7 mouse cellular contexts compared by ENCODE assay signal in genomic region chr16:17891567-17891959, GRCm38 (mm10). TPM values are rescaled to one million over a fixed set of nuclear protein-coding genes. Genes with fewer than 3 reads are reported as not detected.
DNase-seq lines count a peak whose midpoint lies in the region; ATAC-seq lines count a peak whose summit lies in the region.

Gene Gm20518 (minus strand): TSS chr16:17891671.

- H3K9me3 ChIP-seq in intestine, embryonic 16.5 days (ENCODE audit: control insufficient read depth, low read length) = no peaks in the 10 kb centered on the region
- H3K9me3 ChIP-seq in midbrain, embryonic 11.5 days (ENCODE audit: control insufficient read depth, low read length) = no peaks in the 10 kb centered on the region

- WGBS in intestine, embryonic 16.5 days = 1% methylated on average over 37 of the region's 38 CpGs
- under 1% methylated on average over 37 of the region's 38 CpGs for WGBS in midbrain, embryonic 11.5 days

- H3K9ac ChIP-seq in intestine, embryonic 16.5 days (ENCODE audit: low read depth, low read length) = peak within 1 kb of the TSS; percentile 99
- H3K9ac ChIP-seq in midbrain, embryonic 11.5 days (ENCODE audit: low read length) = peak within 1 kb of the TSS; percentile 99

- DNase-seq in adrenal gland, adult 18-20 months (ENCODE audit: low spot score in 2 of 2) = peak; percentile 97 to 99
- DNase-seq in embryo, embryonic 11 days = peak; percentile 100
- peak; percentile 99 for DNase-seq in gastrocnemius, postnatal 36 days
- DNase-seq in left cerebral cortex, postnatal 36 days (ENCODE audit: low spot score in 2 of 2) = peak; percentile 96 to 98
- DNase-seq in midbrain, embryonic 11.5 days (ENCODE audit: low spot score, missing footprints) = peak; percentile 100
- peak; percentile 95 for DNase-seq in skeletal muscle tissue, adult 2 months (ENCODE audit: low read depth, low spot score)

- peak within 1 kb of the TSS; percentile 89 for H3K4me2 ChIP-seq in intestine, embryonic 16.5 days (ENCODE audit: low read depth, low read length)
- H3K4me2 ChIP-seq in midbrain, embryonic 11.5 days = peak within 1 kb of the TSS; percentile 71

- H3K27me3 ChIP-seq in intestine, embryonic 16.5 days (replicated peaks; ENCODE audit: control insufficient read depth, insufficient read depth, low read length) = no peaks in the 10 kb centered on the region
- no peaks in the 10 kb centered on the region for H3K27me3 ChIP-seq in midbrain, embryonic 11.5 days (ENCODE audit: control insufficient read depth, insufficient read depth, low read length)

- H3K27ac ChIP-seq in intestine, embryonic 16.5 days (ENCODE audit: low read length) = peak within 1 kb of the TSS; percentile 95
- H3K27ac ChIP-seq in midbrain, embryonic 11.5 days (ENCODE audit: low read depth, low read length) = peak within 1 kb of the TSS; percentile 87

- ATAC-seq in intestine, embryonic 16.5 days = peak; percentile 98
- ATAC-seq in midbrain, embryonic 11.5 days (ENCODE audit: low FRiP score) = peak; percentile 98

- peak within 1 kb of the TSS; percentile 97 for H3K4me3 ChIP-seq in intestine, embryonic 16.5 days (ENCODE audit: low read length)
- peak within 1 kb of the TSS; percentile 94 for H3K4me3 ChIP-seq in midbrain, embryonic 11.5 days (ENCODE audit: low read depth, low read length)

- H3K36me3 ChIP-seq in intestine, embryonic 16.5 days (ENCODE audit: control insufficient read depth, insufficient read depth, low read length) = no peaks in the 10 kb centered on the region
- no peaks in the 10 kb centered on the region for H3K36me3 ChIP-seq in midbrain, embryonic 11.5 days (ENCODE audit: control insufficient read depth, insufficient read depth, low read length)

- H3K4me1 ChIP-seq in intestine, embryonic 16.5 days (ENCODE audit: control insufficient read depth, insufficient read depth, low read length) = peaks cover 16% of the 10 kb centered on the region
- H3K4me1 ChIP-seq in midbrain, embryonic 11.5 days (ENCODE audit: control insufficient read depth, insufficient read depth, low read length) = peaks cover 16% of the 10 kb centered on the region

- intact Hi-C loops in gastrocnemius, postnatal 36 days (cut with DNase I) = no loop called here
- intact Hi-C loops in left cerebral cortex, postnatal 36 days (cut with DNase I) = no loop called here

RNA-seq across cellular contexts. Expression of gene Gm20518, which starts in this region (rescaled TPM):
- under 1 TPM; 0.32 to 0.66 TPM for total RNA-seq in adrenal gland, adult 18-20 months (2021)
- under 1 TPM; 0.20 TPM for total RNA-seq in gastrocnemius, postnatal 36 days (2021)
- polyA plus RNA-seq in intestine, embryonic 16.5 days (2015; fragmentation: Nextera tagmentation; extraction: Ambion mirVana) = 0.26 and 0.31 TPM in 2 replicates
- total RNA-seq in left cerebral cortex, postnatal 36 days (2021) = 1 to 10 TPM; 1.3 to 2.2 TPM
- polyA plus RNA-seq in midbrain, embryonic 11.5 days (2014; fragmentation: Nextera tagmentation; extraction: Ambion mirVana) = 0.16 and 0.25 TPM in 2 replicates

Comparison
In these comparisons a context has a peak if more than half of its experiments do, and no peak if none do; other contexts are left out.
1. Peak in every context shown above with its lines: DNase-seq, ATAC-seq, H3K4me3 ChIP-seq and H3K27ac ChIP-seq.
2. Peak in DNase-seq in adrenal gland, adult 18-20 months; RNA of the gene not detected or under 1 TPM.
3. Peak in DNase-seq in gastrocnemius, postnatal 36 days; RNA of the gene not detected or under 1 TPM.
4. Peak in ATAC-seq, H3K4me3 ChIP-seq, H3K27ac ChIP-seq, H3K9ac ChIP-seq and H3K4me2 ChIP-seq in intestine, embryonic 16.5 days; RNA of the gene not detected or under 1 TPM.
5. Peak in DNase-seq, ATAC-seq, H3K4me3 ChIP-seq, H3K27ac ChIP-seq, H3K9ac ChIP-seq and H3K4me2 ChIP-seq in midbrain, embryonic 11.5 days; RNA of the gene not detected or under 1 TPM.